Mouse (Mus musculus) limb, embryonic 12.5 days (tissue): ENCODE measurements at regions not wholly inside any gene's neighbourhood (a gene's known extent, or its start where the extent isn't known, plus 50 kb on each side); places are given as distances from the start of the nearest gene placed in this dataset.

ENCODE experiments used
- ATAC-seq: fragments of 200-750 bp; cut with Nextera tagmentation; 2 replicates; pipeline ENCODE4 v1.8.0; 2017; ENCODE audit warnings: low read depth, moderate TSS enrichment; ENCODE audit not compliant: insufficient number of reproducible peaks, insufficient read depth, low FRiP score, low TSS enrichment
- H3K27ac ChIP-seq: fragments of 300-500 bp; sonication (generic); 2 replicates; pipeline ENCODE4 v1.5.1; 2016; ENCODE audit warnings: mild to moderate bottlenecking, moderate library complexity
- H3K27me3 ChIP-seq: fragments of 300-500 bp; sonication (generic); 2 replicates; pipeline ENCODE4 v1.6.1; 2016; ENCODE audit warnings: mild to moderate bottlenecking, moderate library complexity
- H3K36me3 ChIP-seq: fragments of 300-500 bp; sonication (generic); 2 replicates; pipeline ENCODE4 v1.6.1; 2016; ENCODE audit warnings: mild to moderate bottlenecking, moderate library complexity
- H3K4me1 ChIP-seq: fragments of 300-500 bp; sonication (generic); replicated peaks from 2 replicates; pipeline ENCODE4 v1.6.1; 2016
- H3K4me2 ChIP-seq: fragments of 300-500 bp; sonication (generic); 2 replicates; pipeline ENCODE4 v1.6.1; 2016; ENCODE audit warnings: mild to moderate bottlenecking, moderate library complexity
- H3K4me3 ChIP-seq: fragments of 300-500 bp; sonication (generic); replicated peaks from 2 replicates; pipeline ENCODE4 v1.5.1; 2016; ENCODE audit warnings: mild to moderate bottlenecking
- H3K9ac ChIP-seq: fragments of 300-500 bp; sonication (generic); replicated peaks from 2 replicates; pipeline ENCODE4 v1.6.1; 2016; ENCODE audit warnings: mild to moderate bottlenecking, moderate library complexity
- H3K9me3 ChIP-seq: fragments of 300-500 bp; sonication (generic); 2 replicates; pipeline ENCODE4 v1.6.1; 2016; ENCODE audit warnings: mild to moderate bottlenecking, moderate library complexity
- WGBS: fragments of 180-500 bp; shearing (Covaris S2); methylation state at CpG from one replicate; pipeline ENCODE4 v1.1.7; 2016; 5-methylcytosine and 5-hydroxymethylcytosine counted together

DNA sequence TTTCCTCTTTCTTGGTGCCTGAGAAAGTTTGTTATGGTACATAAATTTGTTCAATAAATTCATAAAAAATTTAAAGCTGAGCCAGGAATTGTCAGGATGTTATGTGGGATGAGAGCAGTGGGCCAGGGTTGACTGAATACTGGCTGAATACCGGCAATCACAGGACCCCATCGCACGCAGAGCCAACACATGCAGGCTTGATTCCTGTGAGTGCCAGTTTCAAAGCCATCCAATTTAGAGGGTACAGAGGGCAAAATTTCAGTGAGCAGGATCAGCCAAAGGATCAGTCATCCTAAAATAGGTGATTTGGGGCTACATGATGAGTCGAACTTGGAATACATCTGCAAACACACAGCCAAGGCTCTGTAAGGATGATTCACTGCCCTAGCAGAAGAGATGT, 583.6 kb upstream of the Nectin3 start:
- no peak overlapping the region for H3K4me3 ChIP-seq
- no peak overlapping the region for H3K27ac ChIP-seq
- H3K4me2 ChIP-seq = no peak overlapping the region
- no peak for ATAC-seq
- no peaks in the 10 kb centered on the region for H3K36me3 ChIP-seq
- no peaks in the 10 kb centered on the region for H3K4me1 ChIP-seq
- H3K9me3 ChIP-seq = no peaks in the 10 kb centered on the region
- H3K27me3 ChIP-seq = no peaks in the 10 kb centered on the region
- H3K9ac ChIP-seq = no peak overlapping the region
- 91% methylated on average over 4 of the region's 4 CpGs for WGBS

DNA sequence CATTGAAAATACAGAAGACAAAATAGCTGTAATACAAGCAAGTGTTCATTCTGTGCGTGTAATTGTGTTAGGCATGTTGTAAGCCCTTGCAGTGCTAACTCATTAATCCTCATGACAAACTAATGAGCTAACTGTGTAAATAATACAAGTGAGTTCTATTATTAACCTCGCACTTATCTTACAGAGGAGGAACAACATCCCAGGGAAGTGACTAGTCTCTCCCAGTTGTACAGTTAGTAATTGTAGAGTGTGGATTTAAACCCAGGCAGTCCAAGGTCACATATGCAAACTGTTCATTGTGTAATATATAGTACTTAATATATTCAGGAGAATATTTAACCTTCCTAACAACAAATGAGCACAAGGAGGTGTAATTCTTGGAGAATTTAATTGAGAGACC, 582.0 kb upstream of the Nectin3 start:
- Histone ChIP-seq H3K27ac (no peak overlapping the region), H3K4me1 (no peaks in the 10 kb centered on the region), H3K9ac (no peak overlapping the region), H3K4me3 (no peak overlapping the region), H3K36me3 (no peaks in the 10 kb centered on the region), H3K4me2 (no peak overlapping the region), H3K9me3 (no peaks in the 10 kb centered on the region), H3K27me3 (no peaks in the 10 kb centered on the region)
- WGBS = 73% methylated on average over 2 of the region's 2 CpGs
- no peak for ATAC-seq

DNA sequence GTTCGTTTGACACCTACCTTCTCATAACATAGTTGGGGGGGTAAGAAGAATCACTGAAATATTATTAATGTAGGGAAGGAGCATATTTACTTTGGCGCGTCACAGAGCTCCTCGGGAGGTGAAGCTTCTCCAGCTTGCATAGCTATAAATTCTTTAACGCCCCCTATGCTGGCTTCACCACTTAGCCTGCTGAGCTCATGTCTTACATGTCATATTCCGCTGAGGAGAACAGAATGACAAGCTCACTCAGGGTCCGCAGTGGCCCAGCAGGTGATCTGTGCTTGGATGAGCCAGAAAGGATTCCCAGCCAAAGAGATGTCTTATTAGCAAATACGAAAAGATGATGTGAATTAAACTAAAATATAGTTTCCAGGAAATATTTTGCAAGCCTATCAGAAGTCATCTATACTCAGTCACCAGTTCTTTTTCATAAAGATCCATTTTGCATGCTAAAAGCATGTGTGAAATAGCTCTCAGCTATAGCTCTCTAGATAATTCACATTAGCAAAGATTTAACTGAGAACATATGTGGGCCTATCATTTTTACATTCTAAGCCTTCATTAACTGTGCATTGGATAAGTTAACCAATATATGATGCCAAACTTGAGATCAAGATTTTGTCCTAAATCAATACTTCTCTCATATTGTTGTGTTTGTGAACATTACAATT, 561.1 kb upstream of the Nectin3 start:
- Histone ChIP-seq H3K27ac (no peak overlapping the region), H3K27me3 (no peaks in the 10 kb centered on the region), H3K9me3 (no peaks in the 10 kb centered on the region), H3K4me2 (no peak overlapping the region), H3K36me3 (no peaks in the 10 kb centered on the region), H3K4me1 (no peaks in the 10 kb centered on the region), H3K9ac (no peak overlapping the region), H3K4me3 (no peak overlapping the region)
- WGBS = 79% methylated on average over 8 of the region's 8 CpGs
- ATAC-seq = no peak

DNA sequence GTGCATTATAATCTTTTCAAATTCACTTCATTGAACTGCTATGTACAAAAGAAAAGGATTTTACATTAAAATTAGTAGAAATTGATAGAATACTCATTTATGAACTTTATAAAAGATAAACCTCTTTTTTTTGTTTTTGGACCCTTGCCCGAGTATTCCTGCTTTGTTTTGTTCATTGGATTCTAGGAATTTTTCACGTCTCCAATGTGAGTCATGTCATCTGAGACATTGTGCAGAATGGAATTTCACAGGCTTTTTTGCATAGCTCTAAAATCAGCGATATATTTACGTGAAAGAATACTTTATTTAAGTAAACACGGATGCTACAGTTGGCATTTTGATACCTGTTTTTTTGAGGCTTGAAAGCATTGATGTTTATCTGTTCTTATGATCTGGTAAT, 560.5 kb upstream of the Nectin3 start:
- no peak overlapping the region for H3K4me3 ChIP-seq
- WGBS = 81% methylated on average over 5 of the region's 5 CpGs
- H3K36me3 ChIP-seq = no peaks in the 10 kb centered on the region
- no peaks in the 10 kb centered on the region for H3K27me3 ChIP-seq
- no peaks in the 10 kb centered on the region for H3K9me3 ChIP-seq
- no peak overlapping the region for H3K4me2 ChIP-seq
- no peaks in the 10 kb centered on the region for H3K4me1 ChIP-seq
- ATAC-seq = no peak
- no peak overlapping the region for H3K27ac ChIP-seq
- no peak overlapping the region for H3K9ac ChIP-seq

DNA sequence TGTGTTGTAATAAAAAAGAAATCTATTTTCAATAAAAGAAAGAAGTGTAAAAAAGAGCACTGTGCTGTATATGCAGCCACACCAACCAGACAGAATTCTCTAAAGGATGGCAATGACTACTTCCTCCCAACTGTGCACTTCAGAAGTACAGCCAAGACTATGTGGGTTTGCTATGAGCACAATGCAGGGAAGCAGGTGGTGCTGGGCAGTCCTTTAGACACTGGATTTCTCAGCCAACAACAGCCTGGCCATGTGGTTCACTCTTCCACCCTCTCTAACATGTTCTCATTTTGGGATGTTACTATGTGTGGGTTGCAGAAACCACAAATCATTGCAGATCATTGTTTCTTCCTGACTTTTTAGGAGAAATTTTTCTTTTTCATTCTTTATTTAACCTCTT, 527.6 kb upstream of the Nectin3 start:
- H3K27ac ChIP-seq = no peak overlapping the region
- no peak overlapping the region for H3K9ac ChIP-seq
- H3K9me3 ChIP-seq = no peaks in the 10 kb centered on the region
- no peak for ATAC-seq
- no peak overlapping the region for H3K4me3 ChIP-seq
- no peaks in the 10 kb centered on the region for H3K27me3 ChIP-seq
- H3K4me2 ChIP-seq = no peak overlapping the region
- no peaks in the 10 kb centered on the region for H3K36me3 ChIP-seq
- no peaks in the 10 kb centered on the region for H3K4me1 ChIP-seq

DNA sequence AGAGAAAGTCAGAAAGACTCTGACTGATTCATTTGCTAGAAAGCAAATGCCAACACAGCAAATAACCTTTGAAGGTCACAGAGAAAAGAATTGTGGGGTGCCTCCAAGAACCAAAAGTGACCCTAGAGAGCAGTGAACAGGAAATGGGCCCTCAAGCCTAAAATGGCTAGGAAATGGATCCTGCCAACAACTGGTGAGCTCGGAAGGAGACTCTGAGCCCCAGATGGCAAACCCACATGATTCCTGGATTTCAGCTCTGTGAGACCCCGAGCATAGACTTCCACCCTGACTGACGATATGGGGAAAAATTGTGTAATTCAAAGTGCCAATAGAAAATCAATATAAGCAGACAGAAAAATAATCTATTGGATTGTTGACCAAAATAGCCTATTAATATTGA, 519.2 kb upstream of the Nectin3 start:
- Histone ChIP-seq H3K4me2 (no peak overlapping the region), H3K27ac (no peak overlapping the region), H3K27me3 (no peaks in the 10 kb centered on the region), H3K9me3 (no peaks in the 10 kb centered on the region), H3K4me3 (no peak overlapping the region), H3K36me3 (no peaks in the 10 kb centered on the region), H3K9ac (no peak overlapping the region), H3K4me1 (no peaks in the 10 kb centered on the region; the same call in 1 of the 2 replicates)
- no peak for ATAC-seq
- 72% methylated on average over 3 of the region's 3 CpGs for WGBS

DNA sequence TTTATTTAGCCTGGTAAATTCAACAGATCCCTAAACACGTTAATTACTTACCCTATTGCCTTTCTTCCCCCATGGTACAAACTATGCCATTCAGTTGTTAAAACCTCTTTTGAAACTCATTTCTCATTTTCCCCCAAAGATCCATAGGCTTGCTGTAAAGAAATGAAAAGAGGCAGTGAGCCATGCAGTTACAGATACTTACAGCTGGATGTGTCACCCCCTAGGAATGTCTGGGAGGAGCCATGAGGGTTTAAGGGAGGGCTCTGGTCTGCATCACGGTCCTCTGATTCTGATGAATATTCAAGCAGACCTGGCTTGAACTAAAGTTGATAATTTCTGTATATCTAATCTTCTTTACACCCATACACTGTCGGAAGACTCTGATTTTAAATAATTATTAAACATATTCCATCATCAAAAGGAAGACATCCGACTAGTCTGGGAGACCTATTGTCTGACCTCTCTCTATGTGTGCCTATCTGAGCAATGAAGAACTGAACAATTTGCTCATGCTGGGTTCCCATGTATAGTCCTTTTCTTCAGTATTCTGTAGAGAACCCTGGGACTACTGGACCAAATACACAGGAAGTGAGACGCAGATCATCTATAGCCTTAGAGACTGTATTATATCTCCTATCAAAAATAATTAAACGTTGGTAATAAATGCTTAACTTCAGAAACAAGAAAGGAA, 484.7 kb upstream of the Nectin3 start:
- no peaks in the 10 kb centered on the region for H3K27me3 ChIP-seq

DNA sequence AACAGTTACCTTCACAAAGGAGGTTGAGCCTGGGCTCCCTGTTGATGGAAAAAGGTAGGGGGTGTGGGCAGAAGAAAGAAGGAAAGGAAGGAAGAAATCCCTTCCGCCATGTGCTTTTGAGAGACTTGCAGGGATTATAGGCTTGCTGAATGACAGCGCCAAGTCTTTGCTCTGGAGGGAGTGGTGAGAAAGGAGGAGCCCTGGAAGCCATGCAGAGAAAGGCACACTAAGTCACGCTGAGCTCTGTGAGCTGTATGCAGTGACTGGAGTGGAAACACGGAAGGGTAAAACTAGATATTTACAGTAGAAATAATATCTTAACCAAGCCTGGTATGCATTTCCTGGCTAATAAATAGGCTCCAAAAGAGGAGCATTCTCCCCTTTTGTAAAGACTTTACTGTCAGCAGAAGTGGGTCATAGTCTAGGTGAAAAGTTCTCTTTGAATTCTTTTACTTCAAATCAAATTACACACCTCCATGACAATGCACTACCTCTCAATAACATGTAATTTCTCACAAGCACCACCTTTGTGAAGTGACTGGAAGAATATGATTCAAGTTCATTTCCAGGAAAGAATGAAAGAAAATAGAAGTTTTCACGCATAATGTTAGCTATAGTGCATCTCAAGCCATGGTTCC, 484.1 kb upstream of the Nectin3 start:
- Histone ChIP-seq H3K27me3 (no peaks in the 10 kb centered on the region), H3K9me3 (no peaks in the 10 kb centered on the region), H3K36me3 (no peaks in the 10 kb centered on the region), H3K9ac (no peak overlapping the region), H3K4me2 (no peak overlapping the region), H3K4me3 (no peak overlapping the region), H3K27ac (no peak overlapping the region), H3K4me1 (no peaks in the 10 kb centered on the region)
- no peak for ATAC-seq
- WGBS = 80% methylated on average over 5 of the region's 5 CpGs

More for the DNA sequence above, 484.7 kb upstream of the Nectin3 start:
- Histone ChIP-seq H3K4me1 (no peaks in the 10 kb centered on the region), H3K27ac (no peak overlapping the region), H3K9ac (no peak overlapping the region), H3K4me3 (no peak overlapping the region), H3K9me3 (no peaks in the 10 kb centered on the region), H3K36me3 (no peaks in the 10 kb centered on the region), H3K4me2 (no peak overlapping the region)
- no peak for ATAC-seq
- 77% methylated on average over 6 of the region's 6 CpGs for WGBS

DNA sequence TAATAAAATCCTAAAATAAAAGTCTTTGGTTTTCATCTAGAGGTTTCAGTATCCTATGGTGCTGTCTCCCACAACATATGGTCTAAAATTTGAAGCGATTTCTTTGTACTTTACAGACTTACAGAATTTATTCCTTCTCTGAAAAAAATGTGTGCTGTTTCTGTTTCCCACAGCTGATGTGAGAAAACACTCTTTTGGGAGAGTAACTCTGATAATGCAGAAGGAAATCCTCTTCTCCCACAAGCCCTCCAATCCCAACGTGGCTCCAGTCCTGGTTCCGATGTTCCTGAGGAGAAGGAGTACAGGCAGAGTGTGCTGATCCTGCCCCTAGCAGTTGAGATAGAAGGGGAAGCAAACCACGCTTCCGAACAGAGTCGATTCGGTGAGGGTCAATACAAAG, 467.4 kb upstream of the Nectin3 start:
- Histone ChIP-seq H3K27me3 (no peaks in the 10 kb centered on the region), H3K9me3 (no peaks in the 10 kb centered on the region), H3K4me3 (no peak overlapping the region), H3K4me1 (no peaks in the 10 kb centered on the region), H3K36me3 (no peaks in the 10 kb centered on the region), H3K4me2 (no peak overlapping the region), H3K9ac (no peak overlapping the region), H3K27ac (no peak overlapping the region)
- 89% methylated on average over 7 of the region's 7 CpGs for WGBS
- no peak for ATAC-seq

DNA sequence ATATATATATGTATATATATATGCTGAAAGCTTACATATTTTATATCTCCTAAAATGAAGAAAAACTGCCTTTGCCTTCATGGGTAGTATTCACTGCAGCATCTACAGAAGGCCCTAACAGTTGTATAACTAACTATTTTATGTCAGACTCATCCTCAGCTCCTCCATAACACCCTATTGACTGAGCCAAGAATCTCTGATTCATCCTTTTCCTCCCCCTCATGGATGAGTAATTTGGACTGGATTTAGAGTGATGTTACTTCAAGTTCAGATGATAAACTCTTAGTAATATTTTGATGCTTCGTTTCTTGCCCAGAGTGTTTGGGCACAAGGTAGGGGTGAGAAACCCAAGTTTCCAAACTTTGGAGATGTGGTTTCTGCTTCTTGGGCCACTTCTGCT, 458.7 kb upstream of the Nectin3 start:
- WGBS = 83% methylated on average over 1 of the region's 1 CpGs
- ATAC-seq = no peak
- H3K9me3 ChIP-seq = no peaks in the 10 kb centered on the region
- H3K4me2 ChIP-seq = no peak overlapping the region
- no peak overlapping the region for H3K4me3 ChIP-seq
- no peaks in the 10 kb centered on the region for H3K27me3 ChIP-seq
- no peak overlapping the region for H3K27ac ChIP-seq
- H3K4me1 ChIP-seq = no peaks in the 10 kb centered on the region
- H3K9ac ChIP-seq = no peak overlapping the region
- no peaks in the 10 kb centered on the region for H3K36me3 ChIP-seq

DNA sequence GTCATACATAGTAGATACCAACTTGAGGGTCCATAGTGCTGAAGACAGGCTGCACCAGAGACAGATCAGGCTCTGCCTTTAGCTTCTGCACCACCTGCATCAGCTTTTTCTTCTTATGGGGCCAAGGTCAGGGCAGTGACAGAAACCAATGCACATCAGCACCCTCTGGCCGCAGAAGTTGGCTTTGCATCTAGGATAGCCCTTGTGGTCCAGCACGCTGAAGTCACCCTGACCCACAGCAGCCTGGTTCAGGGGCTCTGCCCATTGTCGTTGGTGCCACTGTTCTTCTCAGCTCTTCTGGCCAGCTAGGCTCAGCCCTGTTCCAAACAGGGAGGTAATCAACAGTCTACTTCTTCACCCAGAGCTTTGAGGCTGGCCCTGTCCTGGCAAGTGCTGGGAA, 427.7 kb upstream of the Nectin3 start:
- Histone ChIP-seq H3K27ac (no peak overlapping the region), H3K27me3 (no peaks in the 10 kb centered on the region), H3K4me3 (no peak overlapping the region), H3K4me2 (no peak overlapping the region), H3K36me3 (no peaks in the 10 kb centered on the region), H3K9ac (no peak overlapping the region), H3K9me3 (0 out of 2 replicates have a peak, but pooled peaks cover 3% of the 10 kb centered on the region), H3K4me1 (no peaks in the 10 kb centered on the region)
- 61% methylated on average over 3 of the region's 3 CpGs for WGBS
- ATAC-seq = no peak
